Mouse (Mus musculus) CD8-positive naive resting alpha-beta T cell, adult 2 months (primary cell): Measurements from ENCODE around the gene Olfr1364.

Experiments used
- DNase-seq, 2 experiments: peaks; one replicate each; pipeline ENCODE4 v3.0.0; 2022; ENCODE audit warnings: low read depth in 2 of 2, low spot score in 2 of 2

Olfr1364 gene

DNA sequence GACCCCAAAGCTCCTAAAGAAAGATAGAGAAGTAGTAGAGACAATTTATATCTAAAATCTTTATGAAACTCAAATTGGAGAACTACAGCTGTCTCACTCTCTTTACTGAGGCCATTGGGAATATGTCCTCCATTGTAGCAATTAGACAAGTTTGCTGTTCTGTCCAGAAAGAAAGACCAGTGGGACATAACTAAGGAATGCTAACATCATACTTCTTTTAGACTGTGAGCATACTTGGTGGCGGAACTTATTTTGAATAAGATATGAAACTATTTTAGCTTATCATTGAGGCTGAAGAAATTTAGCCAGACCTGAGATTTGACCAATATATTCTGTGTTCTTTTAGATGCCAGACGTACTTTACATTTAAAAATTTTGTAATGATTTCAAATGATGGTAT is at the start of gene Olfr1364:
Olfr1364 (minus strand) TSS at position 101 of the 400 bp plus-strand sequence.
- DNase-seq = no peak

DNA sequence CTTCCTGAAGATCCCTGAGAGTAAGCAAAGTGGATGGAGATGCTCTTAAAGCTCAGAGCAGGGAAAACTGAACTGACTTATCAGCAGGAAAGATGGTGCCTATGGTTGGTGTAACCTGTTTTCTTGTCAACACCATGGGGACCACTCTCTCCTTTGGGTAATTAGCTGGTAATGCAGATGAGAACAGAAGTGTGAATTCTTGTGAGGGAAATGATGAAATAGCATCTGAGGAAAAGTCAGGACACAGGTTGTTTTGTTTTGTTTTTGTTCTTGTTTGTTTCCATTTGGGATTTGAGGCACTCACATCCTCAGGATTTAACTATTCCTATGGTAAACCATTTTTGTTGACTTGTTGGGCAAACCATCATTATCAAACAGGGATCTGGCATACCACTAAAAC is 32.4 kb upstream of the Olfr1364 start, which contains the start of gene Olfr1362:
Olfr1362 (minus strand) TSS at position 101 of the 400 bp plus-strand sequence.
- DNase-seq = no peak

DNA sequence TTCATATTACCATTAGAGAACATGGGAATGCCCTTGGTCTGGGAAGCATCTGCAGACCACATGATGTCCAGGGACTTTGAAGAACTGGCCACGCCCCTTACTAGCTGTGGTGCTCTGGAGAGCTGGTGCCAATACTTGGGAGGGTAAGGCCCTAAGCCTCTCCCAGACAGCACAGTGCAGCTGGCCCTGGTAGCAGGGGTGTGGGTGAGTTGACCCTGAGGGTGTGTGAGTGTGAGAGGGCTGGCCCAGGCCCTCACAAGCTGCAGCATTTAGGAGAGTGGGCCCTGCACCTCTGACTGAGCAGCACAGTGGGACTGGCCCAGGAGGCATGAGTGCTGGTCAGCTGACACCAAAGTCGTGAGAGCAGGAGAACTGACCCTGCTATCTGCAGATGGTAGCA is 10.1 kb upstream of the Olfr1364 start:
- no peak for DNase-seq

- no peak for DNase-seq
These were observed 21.8 kb downstream of the Olfr1364 start, which contains the start of gene Olfr1535 for GRCm38 (mm10) chr13:21559793-21560192. Olfr1535 (minus strand) TSS chr13:21559893.

- DNase-seq = no peak
These were observed 31.0 kb downstream of the Olfr1364 start for GRCm38 (mm10) chr13:21550416-21551110.

DNA sequence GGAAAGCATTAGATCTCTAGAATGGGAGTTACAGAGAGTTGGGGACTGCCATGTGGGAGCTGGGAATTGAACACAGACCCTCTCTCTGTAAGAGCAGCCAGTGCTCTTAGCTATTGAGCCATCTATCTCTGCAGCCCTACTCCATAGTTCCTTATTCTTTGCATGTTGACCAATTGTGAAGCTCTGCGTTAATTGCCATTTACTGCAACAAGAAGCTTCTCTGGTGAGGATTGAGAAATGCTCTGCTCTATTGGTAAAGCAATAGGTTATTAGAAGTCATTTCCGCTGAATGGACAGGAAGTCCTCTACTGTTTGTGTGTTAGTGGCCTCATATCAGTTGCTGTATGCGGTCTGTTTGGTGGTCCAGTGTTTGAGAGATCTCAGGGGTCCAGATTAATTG is 32.1 kb downstream of the Olfr1364 start:
- no peak for DNase-seq

DNA sequence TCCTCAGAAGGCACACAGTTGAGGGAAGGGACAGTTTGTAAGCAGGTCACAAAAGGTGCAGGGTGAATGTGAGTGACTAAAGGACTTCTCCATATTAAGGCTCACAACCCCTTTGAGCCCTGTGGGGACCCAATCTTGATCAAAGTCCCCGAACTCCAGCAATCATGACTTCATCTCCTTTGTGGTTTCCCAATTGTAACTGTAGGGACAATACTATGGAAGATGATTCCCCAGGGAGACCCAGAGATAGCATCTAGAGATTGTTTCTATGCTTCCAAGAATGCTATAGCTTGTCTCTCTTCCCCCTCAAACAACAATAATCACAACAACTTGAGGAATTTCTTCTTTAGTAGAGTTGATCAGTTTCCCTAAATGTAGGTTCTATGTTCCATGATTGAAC is 38.9 kb downstream of the Olfr1364 start, which contains the start of gene Olfr1366:
Olfr1366 (minus strand) TSS at position 101 of the 400 bp plus-strand sequence.
- no peak for DNase-seq

- peak; percentile 71 to 83 for DNase-seq
These were observed 50.8 kb downstream of the Olfr1364 start, which contains the start of gene Zkscan8 for GRCm38 (mm10) chr13:21530781-21531201. Zkscan8 (minus strand) TSS chr13:21531120.

- DNase-seq = no peak
These were observed 51.4 kb downstream of the Olfr1364 start for GRCm38 (mm10) chr13:21530136-21530535.
